Mouse (Mus musculus) urinary bladder, adult 2 months (tissue): Measurements from ENCODE around the gene Slco4a1. TPM values are rescaled to one million over a fixed set of nuclear protein-coding genes. Genes with fewer than 3 reads are reported as not detected.

Experiments
- DNase-seq: peaks from one replicate; pipeline ENCODE4 v3.0.0; 2022; ENCODE audit warnings: low spot score
- polyA plus RNA-seq: library from polyadenylated mRNA; depleted of rRNA; stranded (reverse); fragments of >200 nt; gene quantifications from 2 replicates; pipeline ENCODE4 v1.2.3, GENCODE M21; 2012

Gene Slco4a1
- polyA plus RNA-seq, 1 experiment: 3.3 TPM

DNA sequence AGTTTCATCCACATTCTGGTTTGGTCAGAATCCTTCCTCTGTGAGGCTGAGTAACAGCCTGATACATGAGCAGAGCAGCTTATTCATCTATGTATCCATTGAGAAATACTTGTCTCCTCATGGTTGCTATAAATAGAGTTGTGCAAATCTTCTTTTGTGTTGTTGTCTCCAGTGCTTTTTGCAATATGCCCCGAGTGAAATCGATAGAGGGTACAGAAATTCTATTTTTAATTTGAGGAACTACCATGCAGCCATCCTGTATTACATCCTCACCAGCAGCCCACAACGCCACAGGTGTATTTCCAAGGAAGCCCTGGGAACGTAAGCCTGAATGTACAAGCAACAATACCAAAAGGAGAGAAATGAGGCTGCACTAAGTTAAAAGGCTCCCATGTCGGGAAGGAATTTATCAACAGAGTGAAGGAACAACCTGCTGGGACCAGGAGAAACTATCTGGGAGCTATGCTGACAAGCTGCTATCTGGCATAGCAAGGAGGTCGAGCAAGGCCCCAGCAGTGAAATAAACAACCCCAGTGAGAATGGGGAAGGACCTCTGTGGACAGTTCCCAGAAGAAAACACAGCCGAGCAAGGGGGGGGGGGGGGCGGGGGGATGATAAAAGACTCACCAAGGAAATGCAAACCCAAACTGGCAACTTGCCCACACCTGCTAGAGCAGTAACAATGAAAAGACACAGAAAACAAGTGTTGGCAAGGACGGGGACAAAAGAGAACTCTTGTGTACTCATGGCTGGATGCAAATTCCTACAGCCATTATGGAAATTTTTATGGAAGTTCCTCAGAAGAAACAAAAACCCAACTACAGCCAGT, 10.9 kb upstream of the Slco4a1 start:
- DNase-seq: no peak

DNA sequence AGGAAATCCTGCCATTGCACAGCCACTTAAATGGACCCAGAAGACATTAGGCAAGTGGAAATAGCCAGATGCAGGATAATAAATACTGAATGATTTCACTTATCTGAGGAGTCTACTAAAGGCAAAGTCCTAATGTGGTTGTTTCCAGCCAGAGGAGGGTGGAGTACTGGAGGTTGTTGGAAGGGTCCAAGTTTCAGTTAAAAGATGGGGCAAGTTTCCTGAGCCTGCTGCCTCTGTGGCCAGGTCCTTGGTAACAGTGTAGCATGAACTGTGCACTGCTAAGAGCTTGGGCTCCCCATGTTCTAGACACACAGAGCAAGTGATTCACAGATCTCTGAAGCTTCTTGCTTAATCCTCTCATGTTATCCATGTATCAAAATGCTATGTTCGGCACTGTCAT, 10.1 kb upstream of the Slco4a1 start:
- DNase-seq: no peak

DNA sequence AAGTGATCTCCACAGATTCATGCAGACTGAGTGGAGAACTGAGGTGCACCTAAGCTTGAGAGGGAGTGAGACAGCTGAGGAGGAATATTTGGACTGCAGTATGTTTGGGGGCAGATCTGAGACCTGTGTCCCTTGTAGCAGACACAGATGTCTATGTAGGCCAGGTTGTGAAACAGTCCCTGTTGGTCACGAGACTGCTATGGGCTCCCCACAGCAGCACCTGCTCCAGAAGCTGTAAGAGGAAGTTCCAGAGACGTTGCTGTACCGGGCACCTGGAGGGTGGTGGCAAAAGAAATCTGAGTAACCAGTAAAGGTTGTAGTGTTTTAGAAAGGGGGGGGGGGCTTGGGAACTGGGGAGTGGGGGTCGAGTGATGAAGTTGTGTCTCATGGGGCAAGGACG, 7.0 kb upstream of the Slco4a1 start:
- DNase-seq: no peak

DNA sequence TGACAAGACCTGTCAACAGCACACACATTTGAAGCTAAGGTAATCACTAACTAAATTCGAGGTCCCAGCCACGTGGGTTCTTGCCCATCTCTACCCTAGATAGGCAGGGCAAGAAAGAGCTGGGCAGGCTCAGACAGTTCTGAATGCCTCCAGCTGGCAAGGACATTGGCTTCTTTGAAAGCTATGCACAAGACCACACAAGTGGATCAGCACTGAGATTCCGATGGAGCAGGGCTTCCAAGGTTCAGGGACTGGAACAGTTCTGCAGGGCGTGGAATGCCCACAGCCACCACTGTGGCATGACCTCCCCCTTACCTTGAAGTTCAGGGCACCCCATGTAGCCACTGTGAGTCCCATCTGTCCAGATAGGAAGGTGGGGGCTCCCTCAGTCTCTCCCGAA, 5.5 kb upstream of the Slco4a1 start:
- no peak for DNase-seq

DNA sequence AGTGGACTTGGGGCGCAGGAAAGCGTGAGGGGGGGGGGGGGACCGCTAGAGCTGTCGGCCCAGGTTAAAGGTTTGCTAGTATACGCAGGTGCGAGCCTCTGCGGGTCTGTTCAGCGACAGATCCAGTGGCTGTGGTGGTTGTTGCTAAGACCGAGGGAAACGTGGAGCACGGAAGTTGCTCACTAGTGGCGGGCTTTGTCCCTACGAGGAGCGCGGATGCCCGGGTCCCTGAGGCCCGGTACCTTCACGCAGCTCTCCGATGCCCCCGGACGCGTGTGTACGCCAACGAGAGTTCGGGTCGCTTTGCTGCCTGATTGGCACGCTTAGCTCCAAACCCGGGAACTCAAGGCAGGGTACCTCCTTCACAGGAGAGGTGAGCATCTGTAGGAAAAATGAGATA, 660 bp downstream of the Slco4a1 start:
- no peak for DNase-seq

DNA sequence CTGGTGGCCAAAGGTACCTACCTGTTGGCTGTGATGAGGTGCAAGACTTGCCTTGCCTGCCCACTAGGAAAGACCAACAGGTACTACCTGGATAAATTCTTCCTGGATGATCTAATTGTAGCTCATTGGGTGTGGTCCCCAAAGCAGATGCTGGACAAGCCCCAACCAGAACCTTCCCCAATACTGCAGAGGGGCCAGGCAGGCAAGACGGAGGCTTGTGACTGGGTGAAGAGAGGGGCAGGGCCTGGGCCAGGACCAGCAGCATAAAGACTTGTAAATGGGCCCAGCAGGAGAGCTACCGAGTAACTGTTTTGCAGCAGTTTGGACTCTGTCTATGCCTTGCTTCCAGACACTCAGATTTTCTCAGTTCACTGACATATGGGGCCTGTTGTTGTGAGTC, 1.6 kb downstream of the Slco4a1 start:
- no peak for DNase-seq

DNA sequence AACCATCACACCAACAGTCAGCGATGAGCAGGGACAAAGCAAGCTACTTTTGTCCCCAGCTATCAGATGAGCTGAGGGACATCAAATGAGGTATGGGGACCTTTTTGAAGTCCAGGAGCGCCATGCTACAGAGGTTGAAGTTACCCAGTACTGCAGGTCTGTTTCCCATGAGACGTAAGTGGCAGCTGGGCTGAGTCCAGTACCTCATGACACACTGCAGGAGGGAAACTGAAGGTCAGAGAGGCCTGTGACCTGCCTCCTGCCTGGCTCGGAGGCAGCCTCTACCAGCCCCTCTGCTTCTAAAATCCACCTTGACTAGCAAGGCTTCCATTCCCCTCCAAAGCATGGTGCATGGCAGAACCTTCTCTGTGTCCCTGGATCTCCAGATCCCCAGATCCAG, 3.4 kb downstream of the Slco4a1 start:
- DNase-seq: no peak

DNA sequence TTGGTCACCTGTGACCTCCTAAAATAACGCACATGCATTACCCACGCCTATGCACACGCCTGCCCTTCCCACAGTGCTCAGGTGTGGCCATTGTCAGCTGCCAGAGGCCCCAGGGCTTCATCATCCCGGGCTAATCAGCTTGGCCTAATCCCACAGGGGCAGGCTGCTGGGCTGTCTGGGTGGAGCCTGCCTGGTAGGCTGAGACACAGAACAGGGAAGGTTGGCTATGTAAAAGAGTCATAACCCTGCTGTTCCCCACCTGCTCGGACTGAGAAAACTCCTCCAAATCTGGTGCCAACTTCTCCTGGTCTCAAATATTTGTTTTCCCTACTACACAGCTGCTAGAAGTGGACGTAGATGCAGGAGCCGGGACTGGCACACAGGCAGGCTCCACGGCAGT, 4.8 kb downstream of the Slco4a1 start:
- no peak for DNase-seq

DNA sequence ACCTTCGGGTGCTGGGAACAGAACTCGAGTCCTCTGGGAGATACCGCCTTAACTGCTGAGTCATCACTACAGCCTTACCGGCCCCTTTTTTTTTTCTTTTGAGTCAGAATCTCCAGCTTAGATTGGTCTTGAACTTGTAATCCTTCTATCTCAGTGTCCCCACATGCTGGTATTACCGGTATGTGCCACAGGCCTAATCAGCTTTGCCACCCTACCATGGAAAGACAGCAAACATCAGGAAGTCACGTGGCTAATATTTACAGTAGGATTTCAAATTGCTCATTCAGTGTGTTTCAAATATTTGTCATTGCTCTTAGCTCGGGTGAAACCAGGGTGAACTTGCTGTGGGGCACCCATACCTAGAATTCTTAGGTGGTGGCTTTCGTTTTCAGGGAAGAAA, 6.5 kb downstream of the Slco4a1 start:
- no peak for DNase-seq

DNA sequence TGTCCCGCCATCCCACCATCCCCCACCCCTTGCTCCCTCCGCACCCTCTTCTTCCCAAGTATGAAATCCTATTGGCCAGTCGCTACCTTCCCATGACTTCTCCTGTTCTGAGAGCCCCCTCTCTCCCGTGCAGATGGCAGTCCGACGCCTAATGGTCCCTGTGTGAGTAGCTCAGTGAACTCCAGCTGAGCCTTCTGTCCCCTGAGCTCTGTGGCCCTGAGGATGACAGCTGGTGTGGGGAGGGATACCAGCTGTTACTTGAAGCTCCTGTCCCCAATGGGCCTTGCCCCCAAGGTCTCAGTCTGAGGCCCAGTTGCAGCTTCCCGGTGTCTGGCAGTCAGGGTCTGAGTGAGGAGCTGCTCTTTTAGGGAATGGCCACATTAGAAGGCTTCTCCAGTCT, 10.5 kb downstream of the Slco4a1 start:
- DNase-seq: no peak

DNA sequence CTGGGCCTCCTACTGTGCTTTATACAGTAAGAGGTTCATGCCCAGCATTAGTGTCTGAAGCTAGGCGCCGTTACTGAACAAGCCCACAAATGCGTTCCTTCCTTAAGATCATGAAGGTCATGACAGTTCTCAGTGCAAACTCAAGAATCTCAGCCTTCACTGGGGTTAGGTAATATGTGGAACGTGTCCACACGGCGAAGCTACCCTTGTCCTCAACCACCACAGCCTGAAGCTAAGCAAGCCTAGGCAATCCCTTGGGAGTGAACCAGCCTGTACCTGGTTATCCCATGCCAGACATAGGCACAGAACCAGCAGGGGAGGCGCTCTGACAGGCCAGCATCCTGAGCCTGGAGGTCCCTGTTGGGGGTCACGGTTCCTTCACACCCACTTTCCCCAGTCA, 12.8 kb downstream of the Slco4a1 start:
- DNase-seq: no peak

DNA sequence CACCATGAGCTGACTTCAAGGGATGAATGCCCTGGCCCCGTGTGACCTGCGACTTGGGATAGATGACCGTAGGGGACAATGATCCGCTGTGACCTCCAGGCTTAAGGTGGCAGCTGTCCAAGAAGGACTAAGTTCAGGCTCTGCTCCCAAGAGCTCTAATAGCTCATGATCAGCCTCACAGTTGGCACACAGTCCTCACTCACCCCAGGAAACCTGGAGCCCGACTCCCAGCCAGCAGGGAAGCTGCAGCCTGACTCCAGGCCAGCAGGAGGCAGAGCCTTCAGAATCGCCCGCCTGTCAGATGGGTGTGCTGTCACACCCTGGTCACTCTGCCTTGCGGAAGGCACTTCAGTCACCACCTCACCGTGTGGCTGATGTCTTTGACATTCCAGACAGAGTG, 13.7 kb downstream of the Slco4a1 start:
- no peak for DNase-seq

DNA sequence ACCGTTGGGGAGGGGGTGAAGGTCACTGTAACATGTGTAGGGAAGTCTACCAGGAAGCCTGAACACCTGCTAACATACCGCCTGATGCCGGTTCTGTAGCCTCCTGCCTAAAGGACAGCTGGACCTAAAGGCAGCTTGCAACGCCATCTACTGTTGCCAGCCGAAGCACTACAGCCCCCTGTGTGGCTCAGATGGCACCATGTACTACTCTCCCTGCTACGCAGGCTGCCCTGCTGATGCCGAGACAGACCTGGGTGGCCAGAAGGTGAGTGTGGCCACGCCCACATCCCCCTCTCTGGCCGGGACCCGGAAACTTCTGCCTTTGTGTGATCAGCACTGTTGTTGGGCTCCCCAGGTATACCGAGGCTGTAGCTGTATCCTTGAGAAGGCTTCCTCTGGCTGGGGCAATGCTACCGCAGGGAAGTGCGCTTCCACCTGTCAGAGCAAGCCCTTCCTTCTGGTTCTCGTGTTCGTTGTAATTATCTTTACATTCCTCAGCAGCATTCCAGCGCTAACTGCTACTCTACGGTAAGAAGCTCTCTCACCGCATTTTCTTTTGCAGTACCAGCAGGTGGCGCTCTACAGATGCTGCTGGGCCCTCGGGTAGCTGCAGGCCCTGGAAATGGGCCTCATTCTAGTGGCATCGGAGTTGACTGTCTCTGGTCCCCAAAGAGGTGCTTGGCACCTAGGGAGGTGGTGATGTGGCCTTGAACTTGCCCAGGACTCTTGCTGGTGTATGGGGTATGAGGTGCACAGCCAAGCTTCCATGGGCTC, 16.4 kb downstream of the Slco4a1 start:
- no peak for DNase-seq

DNA sequence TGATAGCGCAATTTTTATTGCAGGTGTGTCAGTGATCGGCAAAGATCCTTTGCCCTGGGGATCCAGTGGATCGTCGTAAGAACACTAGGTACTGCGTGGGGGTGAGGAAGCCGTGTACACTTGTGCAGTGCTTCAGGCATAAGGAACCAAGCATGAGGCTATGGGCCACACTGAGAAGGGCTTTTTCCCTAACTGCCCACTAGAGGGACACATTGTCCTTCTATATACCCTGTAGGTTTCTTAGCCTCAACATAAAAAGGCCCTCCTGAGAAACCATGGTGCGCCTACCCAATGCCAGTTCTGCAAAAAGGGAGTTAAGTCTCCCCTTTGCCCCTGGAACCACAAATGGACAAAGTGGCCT, 17.0 kb downstream of the Slco4a1 start:
- DNase-seq: no peak

DNA sequence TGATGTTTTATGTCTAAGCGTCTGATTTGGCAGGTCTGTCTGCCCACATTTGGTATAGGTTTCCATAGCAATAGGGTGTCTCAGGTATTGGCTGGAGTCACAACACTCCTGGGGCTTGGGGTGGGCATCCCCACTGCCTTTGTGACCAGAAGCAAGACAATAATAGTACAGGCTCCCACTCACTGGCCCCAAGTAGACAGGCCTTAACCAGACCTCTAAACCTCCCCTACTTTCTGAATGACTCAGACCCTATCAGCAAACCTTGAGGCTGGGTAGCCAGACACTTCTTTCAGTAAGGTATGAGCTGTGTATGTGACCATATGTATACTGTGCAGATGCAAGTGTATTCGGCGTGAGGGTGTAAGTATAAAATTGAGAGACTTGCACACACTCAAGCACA, 18.8 kb downstream of the Slco4a1 start:
- DNase-seq: no peak

DNA sequence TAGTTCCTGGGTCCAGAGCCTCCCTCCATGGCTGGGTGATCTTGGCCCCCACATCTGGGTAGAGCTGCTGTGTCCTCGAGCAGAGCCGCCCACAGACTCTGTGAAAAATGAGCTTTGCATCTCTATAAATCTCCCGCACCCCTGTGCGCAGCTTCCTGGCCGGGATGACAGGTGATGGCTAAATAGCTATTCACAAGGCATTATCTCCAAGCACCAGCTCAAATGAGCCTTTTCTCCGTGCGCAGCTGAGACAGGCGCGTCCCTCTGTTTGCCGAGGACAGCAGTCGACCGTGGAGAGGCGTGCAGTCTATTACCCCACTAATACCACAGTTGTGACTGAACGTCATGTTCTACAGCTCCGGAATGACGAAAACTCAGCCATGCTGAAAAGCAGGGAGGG, 26.2 kb downstream of the Slco4a1 start:
- DNase-seq: no peak

DNA sequence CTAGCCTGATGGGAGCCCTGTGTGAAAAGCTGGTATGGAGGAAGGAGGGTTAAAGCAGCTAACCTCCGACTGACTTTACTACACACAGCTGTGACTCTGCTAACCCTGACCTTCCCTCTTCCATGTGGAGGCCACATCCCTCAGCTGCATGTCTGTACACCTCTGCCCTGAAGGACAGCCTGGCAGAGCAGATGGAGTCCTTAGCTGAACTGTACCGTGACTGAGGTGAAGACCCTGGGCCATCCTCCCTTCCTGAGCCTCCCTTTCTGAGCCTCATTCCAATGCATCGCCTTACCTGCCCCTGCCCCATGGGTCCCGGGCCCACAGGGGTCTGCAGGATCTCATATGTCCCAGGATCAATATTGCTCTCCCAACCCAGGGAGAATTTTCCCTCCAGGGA, 28.8 kb downstream of the Slco4a1 start:
- no peak for DNase-seq

DNA sequence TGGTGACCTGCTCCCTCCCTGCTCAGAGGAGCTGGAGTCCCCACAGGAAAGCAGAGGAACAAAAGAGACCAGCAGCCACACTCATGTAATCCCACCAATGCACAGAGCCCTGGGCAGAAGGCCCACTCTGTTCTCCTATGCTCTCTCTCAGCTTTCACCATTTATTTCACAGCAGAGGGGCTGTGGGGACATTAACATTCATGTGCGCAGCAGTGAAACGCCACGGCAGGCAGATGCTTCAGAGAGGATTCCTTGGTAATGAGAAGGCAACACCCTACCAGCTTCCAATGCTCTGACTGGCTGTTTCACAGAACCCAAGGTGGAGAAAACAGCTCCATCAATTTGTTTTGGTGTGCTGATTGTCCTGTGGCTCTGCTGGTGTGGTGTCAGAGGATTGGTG, 29.3 kb downstream of the Slco4a1 start:
- DNase-seq: no peak

DNA sequence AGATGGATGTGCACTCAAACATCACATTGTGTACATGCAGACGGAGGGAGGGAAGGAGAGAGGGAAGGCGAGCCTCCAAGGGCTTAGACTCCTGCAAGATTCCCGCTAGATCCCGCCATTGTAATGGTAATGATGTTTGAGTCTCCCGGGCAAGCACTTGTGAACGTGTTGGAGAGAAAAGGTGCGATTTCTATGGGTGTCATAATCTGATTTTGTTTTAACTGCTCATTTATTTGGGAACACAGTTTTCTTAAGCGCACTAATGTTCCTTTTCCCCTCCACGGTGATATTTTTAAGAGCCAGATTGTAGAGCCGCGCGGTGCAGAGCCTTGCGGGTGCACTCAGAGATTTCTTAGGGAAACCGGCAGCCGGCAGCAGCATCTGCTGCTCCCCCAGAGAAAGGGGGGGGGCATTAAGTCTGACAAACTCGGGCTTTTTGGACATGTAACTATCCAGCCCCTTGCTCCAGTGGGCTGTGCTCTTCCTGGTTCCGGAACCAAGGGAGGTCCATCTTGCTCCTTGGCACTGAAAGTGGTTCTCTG, 32.2 kb downstream of the Slco4a1 start:
- no peak for DNase-seq

DNA sequence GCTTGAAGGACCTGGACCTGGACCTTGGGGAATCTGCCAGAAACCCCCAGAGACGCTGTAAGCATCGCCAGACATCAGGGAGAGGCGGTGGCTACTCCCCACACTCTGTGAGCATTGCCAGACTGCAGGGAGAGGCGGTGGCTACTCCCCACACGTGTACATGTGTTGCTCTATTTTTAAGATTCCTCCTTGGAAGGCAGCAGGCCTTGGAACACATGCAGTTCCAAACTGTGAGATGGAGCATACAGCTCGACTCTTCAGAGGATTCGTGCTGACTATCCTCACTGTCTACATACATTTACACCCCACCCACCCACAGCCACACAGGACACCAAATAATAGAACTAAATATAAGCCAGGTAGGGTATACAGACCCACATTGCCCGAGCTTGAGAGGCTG, 39.9 kb downstream of the Slco4a1 start:
- no peak for DNase-seq

DNA sequence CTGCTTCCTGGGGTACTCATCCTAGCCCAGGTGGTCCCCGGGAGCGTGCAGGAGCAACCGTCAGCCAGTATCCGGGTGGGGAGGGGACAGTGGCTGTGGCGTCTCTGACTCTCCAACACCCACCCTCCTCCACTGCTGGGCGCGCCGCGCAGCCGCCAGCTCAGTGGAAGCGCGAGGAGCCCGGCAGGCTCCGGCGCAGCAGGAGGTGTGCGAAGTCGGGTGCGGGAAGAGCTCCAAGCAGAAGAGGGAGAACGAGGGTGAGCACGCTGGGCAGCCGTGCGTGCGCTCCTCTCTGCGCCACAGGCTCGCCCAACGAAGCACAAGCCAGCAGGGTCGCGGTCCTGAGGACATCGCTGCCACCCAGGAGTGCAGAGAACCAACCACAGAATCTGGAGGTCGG, 43.7 kb downstream of the Slco4a1 start, which contains the start of gene Ntsr1:
Ntsr1 (plus strand) TSS at position 236 of the 400 bp plus-strand sequence.
- DNase-seq: no peak

DNA sequence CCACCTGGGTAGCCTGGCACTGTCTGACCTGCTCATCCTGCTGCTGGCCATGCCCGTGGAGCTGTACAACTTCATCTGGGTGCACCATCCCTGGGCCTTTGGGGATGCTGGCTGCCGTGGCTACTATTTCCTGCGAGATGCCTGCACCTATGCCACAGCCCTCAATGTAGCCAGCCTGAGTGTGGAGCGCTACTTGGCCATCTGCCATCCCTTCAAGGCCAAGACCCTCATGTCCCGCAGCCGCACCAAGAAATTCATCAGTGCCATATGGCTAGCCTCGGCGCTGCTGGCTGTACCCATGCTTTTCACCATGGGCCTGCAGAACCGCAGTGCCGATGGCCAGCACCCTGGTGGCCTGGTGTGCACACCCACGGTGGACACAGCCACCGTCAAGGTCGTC, 44.7 kb downstream of the Slco4a1 start:
- no peak for DNase-seq
